Mouse (Mus musculus) hindbrain, embryonic 14.5 days (tissue): ENCODE measurements at regions not wholly inside any gene's neighbourhood (a gene's known extent, or its start where the extent isn't known, plus 50 kb on each side); places are given as distances from the start of the nearest gene placed in this dataset.

Experiments
- ATAC-seq: fragments of 200-750 bp; cut with Nextera tagmentation; 2 replicates; pipeline ENCODE4 v1.8.0; 2017; ENCODE audit warnings: moderate number of reproducible peaks, mild to moderate bottlenecking, moderate TSS enrichment, moderate library complexity; ENCODE audit not compliant: low FRiP score
- DNase-seq: peaks from one replicate; pipeline ENCODE4 v3.0.0-alpha.2; 2015; ENCODE audit warnings: low spot score
- H3K27ac ChIP-seq: fragments of 300-500 bp; sonication (generic); 2 replicates; pipeline ENCODE4 v1.5.1; 2014; ENCODE audit warnings: mild to moderate bottlenecking, moderate library complexity
- H3K27me3 ChIP-seq: fragments of 300-500 bp; sonication (generic); 2 replicates; pipeline ENCODE4 v1.6.1; 2014; ENCODE audit warnings: mild to moderate bottlenecking, low read length, mixed read lengths; ENCODE audit not compliant: control insufficient read depth, insufficient read depth
- H3K36me3 ChIP-seq: fragments of 300-500 bp; sonication (generic); replicated peaks from 2 replicates; pipeline ENCODE4 v1.6.1; 2014; ENCODE audit not compliant: control insufficient read depth, insufficient read depth
- H3K4me1 ChIP-seq: fragments of 300-500 bp; sonication (generic); replicated peaks from 2 replicates; pipeline ENCODE4 v1.6.1; 2014; ENCODE audit warnings: antibody characterized with exemption, low read length, mixed read lengths; ENCODE audit not compliant: control insufficient read depth, insufficient read depth
- H3K4me2 ChIP-seq: fragments of 300-500 bp; sonication (generic); replicated peaks from 2 replicates; pipeline ENCODE4 v1.6.1; 2014; ENCODE audit warnings: mild to moderate bottlenecking, moderate library complexity
- H3K4me3 ChIP-seq: fragments of 300-500 bp; sonication (generic); replicated peaks from 2 replicates; pipeline ENCODE4 v1.5.1; 2014; ENCODE audit warnings: mild to moderate bottlenecking, low read length
- H3K9ac ChIP-seq: fragments of 300-500 bp; sonication (generic); 2 replicates; pipeline ENCODE4 v1.6.1; 2014
- H3K9me3 ChIP-seq: fragments of 300-500 bp; sonication (generic); 2 replicates; pipeline ENCODE4 v1.6.1; 2016; ENCODE audit warnings: low read length; ENCODE audit not compliant: control insufficient read depth
- WGBS: fragments of 180-500 bp; shearing (Covaris S2); extraction: QIAGEN DNeasy Blood & Tissue Kit; methylation state at CpG from one replicate; pipeline ENCODE4 v1.1.7; 2014; 5-methylcytosine and 5-hydroxymethylcytosine counted together

DNA sequence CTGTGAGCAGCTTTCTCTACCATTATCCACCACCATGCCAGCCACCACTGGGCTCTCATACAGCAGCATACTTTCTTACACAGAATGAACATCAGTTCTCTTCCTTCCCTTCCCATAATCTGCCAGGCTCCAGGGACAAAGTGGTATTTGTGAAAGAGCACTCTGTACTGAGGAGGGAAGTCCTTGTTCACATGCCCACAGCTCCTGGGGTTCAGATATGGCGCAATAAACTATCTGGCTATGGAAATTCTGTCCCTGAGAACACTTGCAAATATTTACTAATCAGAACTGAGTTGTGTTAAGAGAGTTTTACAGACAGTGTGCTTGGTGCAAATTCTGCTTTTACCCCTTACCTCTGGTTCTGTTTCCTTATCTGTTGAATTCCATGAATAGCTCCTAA, 74.2 kb upstream of the Ralgapa2 start:
- ATAC-seq (no peak), DNase-seq (no peak)
- no peaks in the 10 kb centered on the region for H3K4me1 ChIP-seq
- no peak overlapping the region for H3K27ac ChIP-seq
- H3K36me3 ChIP-seq: no peaks in the 10 kb centered on the region
- no peak overlapping the region for H3K4me2 ChIP-seq
- 97% methylated on average over 1 of the region's 1 CpGs for WGBS
- no peak overlapping the region for H3K9ac ChIP-seq
- H3K4me3 ChIP-seq: no peak overlapping the region
- no peaks in the 10 kb centered on the region for H3K9me3 ChIP-seq
- no peaks in the 10 kb centered on the region for H3K27me3 ChIP-seq

GRCm38 (mm10) chr2:146586981-146587380, 74.8 kb upstream of the Ralgapa2 start:
- Histone ChIP-seq H3K4me1 (no peaks in the 10 kb centered on the region), H3K4me3 (no peak overlapping the region), H3K27ac (no peak overlapping the region), H3K9me3 (no peaks in the 10 kb centered on the region), H3K36me3 (no peaks in the 10 kb centered on the region), H3K4me2 (no peak overlapping the region), H3K27me3 (no peaks in the 10 kb centered on the region), H3K9ac (no peak overlapping the region)
- WGBS: 71% methylated on average over 3 of the region's 3 CpGs
- DNase-seq (no peak), ATAC-seq (no peak)

DNA sequence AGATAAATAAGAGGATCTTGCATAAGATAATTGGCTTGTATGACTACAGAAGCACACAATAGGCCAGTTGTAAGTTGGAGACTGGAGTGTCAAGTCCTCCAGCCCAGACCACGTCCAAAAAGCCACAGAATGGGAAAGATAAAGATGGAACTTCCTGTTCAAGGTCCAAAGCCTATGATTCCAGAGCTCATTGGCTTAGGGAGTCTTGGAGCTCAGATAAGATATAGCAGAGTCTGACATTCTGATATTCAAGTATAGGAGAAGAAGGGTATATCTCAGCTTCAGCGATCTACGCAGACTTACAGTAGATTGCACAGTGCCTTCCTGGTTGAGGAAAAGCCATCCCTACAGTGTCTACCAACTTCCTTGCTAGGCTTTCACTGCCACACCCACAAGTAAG, 77.7 kb upstream of the Ralgapa2 start:
- H3K27me3 ChIP-seq: no peaks in the 10 kb centered on the region
- H3K36me3 ChIP-seq: no peaks in the 10 kb centered on the region
- no peak for DNase-seq
- no peak overlapping the region for H3K27ac ChIP-seq
- no peak overlapping the region for H3K4me3 ChIP-seq
- no peak overlapping the region for H3K9ac ChIP-seq
- no peaks in the 10 kb centered on the region for H3K9me3 ChIP-seq
- H3K4me1 ChIP-seq: no peaks in the 10 kb centered on the region
- no peak for ATAC-seq
- H3K4me2 ChIP-seq: no peak overlapping the region
- 87% methylated on average over 3 of the region's 3 CpGs for WGBS

GRCm38 (mm10) chr2:146593291-146593690, 81.1 kb upstream of the Ralgapa2 start:
- Histone ChIP-seq H3K27ac (no peak overlapping the region), H3K4me3 (no peak overlapping the region), H3K9me3 (no peaks in the 10 kb centered on the region), H3K9ac (no peak overlapping the region), H3K36me3 (no peaks in the 10 kb centered on the region), H3K4me1 (no peaks in the 10 kb centered on the region), H3K4me2 (no peak overlapping the region), H3K27me3 (no peaks in the 10 kb centered on the region)
- 91% methylated on average over 2 of the region's 2 CpGs for WGBS
- ATAC-seq: no peak
- no peak for DNase-seq

DNA sequence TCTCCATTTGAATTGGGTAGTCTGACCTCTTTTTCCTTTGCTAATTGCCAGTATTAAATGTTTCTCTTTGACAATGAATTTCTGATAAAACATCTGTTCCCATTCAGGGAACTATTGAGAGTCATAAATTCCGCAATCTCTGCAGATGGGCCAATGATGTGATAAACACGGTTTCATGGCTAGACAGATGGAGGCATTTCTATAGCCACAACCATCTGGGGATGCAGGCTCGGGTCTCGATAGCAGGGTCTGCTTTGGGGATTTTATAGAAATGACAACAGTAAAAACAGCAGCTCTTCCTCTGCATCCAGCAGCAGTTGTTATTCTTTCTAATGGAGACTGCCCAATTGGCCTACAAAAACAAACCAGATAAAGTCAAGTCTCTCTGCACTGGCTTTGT, 82.1 kb upstream of the Ralgapa2 start:
- Histone ChIP-seq H3K27ac (no peak overlapping the region), H3K9ac (no peak overlapping the region), H3K4me2 (no peak overlapping the region), H3K36me3 (no peaks in the 10 kb centered on the region), H3K9me3 (no peaks in the 10 kb centered on the region), H3K4me1 (no peaks in the 10 kb centered on the region), H3K27me3 (no peaks in the 10 kb centered on the region), H3K4me3 (no peak overlapping the region)
- 45% methylated on average over 4 of the region's 4 CpGs for WGBS
- DNase-seq (no peak), ATAC-seq (no peak)

DNA sequence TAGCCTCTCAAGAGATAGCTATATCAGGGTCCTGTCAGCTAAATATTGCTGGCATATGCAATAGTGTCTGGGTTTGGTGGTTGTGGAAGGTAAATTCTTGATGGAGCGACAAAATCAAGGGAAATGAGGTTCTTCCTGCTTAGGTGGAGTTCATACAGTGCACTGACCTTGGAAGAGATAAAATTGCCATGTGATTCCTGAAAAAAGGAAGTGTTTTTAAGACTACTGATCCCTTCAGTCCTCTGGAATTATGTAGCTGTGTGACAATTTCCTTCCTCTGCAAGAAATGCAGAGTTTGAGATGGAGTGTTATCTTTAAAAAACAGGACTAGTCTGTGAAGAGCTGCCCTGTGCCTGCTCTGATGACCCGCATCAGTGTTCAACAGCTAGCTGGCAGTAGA, 83.5 kb upstream of the Ralgapa2 start:
- no peak for ATAC-seq
- no peak overlapping the region for H3K27ac ChIP-seq
- no peaks in the 10 kb centered on the region for H3K27me3 ChIP-seq
- WGBS: 91% methylated on average over 2 of the region's 2 CpGs
- no peaks in the 10 kb centered on the region for H3K9me3 ChIP-seq
- H3K4me1 ChIP-seq: no peaks in the 10 kb centered on the region
- no peak overlapping the region for H3K9ac ChIP-seq
- H3K4me3 ChIP-seq: no peak overlapping the region
- H3K4me2 ChIP-seq: no peak overlapping the region
- DNase-seq: no peak
- no peaks in the 10 kb centered on the region for H3K36me3 ChIP-seq

DNA sequence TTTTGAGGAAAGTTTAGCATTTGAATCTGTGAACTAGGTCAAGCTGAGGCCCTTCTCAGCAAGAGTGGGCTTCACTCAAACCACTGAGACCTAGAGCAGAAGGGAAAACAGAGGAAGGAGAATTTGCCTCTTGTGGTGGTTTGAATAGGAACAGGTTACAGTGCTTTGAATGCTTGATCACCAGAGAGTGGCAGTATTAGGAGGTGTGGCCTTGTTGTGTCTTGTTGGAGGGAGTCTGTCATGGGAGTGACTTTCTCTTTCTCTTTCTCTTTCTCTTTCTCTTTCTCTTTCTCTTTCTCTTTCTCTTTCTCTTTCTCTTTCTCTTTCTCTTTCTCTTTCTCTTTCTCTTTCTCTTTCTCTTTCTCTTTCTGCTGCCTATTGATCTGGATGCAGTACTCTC, 94.0 kb upstream of the Ralgapa2 start:
- no peaks in the 10 kb centered on the region for H3K36me3 ChIP-seq
- no peak overlapping the region for H3K27ac ChIP-seq
- ATAC-seq (no peak), DNase-seq (no peak)
- no peak overlapping the region for H3K4me3 ChIP-seq
- H3K9ac ChIP-seq: no peak overlapping the region
- H3K4me1 ChIP-seq: no peaks in the 10 kb centered on the region
- H3K4me2 ChIP-seq: no peak overlapping the region
- no peaks in the 10 kb centered on the region for H3K27me3 ChIP-seq
- H3K9me3 ChIP-seq: no peaks in the 10 kb centered on the region

- WGBS: 96% methylated on average over 2 of the region's 2 CpGs
- Histone ChIP-seq H3K4me3 (no peak overlapping the region), H3K9ac (no peak overlapping the region), H3K9me3 (no peaks in the 10 kb centered on the region), H3K4me1 (peaks cover 5% of the 10 kb centered on the region; the same call in 1 of the 2 replicates), H3K27ac (no peak overlapping the region), H3K4me2 (no peak overlapping the region), H3K36me3 (no peaks in the 10 kb centered on the region), H3K27me3 (0 out of 2 replicates have a peak, but pooled peaks cover 5% of the 10 kb centered on the region)
- ATAC-seq: no peak
- DNase-seq: no peak
Measured at GRCm38 (mm10) chr2:146610896-146611295, 98.8 kb upstream of the Ralgapa2 start.

DNA sequence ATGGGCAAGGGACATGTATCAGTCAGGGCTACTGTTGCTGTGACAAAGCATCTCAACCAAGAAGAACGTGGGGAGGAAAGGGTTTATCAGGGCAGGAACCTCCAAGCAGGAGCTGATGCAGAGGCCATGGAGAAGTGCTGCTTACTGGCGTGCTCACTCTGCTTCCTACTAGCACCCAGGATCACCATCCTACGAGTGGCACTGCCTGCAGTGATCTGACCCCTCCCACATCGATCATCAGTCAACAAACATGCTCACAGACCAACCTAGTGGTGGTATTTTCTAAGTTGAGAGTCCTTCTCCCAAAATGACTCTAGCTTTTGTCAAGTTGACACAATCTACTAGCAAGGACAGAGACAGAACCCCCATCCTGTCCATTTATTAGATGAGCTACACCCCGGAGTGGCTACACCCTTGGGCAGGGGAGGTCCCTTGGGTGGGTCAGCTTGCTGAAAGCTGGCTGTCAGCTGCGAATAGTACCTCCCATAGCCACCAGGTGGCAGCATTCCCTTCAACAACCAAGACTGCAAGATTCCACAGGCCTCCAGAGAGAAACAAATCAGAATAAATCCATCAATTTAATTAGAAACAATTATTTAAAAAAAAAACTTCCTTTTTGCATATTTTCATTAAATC, 99.9 kb upstream of the Ralgapa2 start:
- WGBS: 47% methylated on average over 6 of the region's 6 CpGs
- no peak overlapping the region for H3K27ac ChIP-seq
- H3K36me3 ChIP-seq: no peaks in the 10 kb centered on the region
- peak; percentile 83 for DNase-seq
- H3K27me3 ChIP-seq: 0 out of 2 replicates have a peak, but pooled peaks cover 5% of the 10 kb centered on the region
- H3K4me3 ChIP-seq: no peak overlapping the region
- ATAC-seq: peak; percentile 44
- peaks cover 5% of the 10 kb centered on the region; the same call in 1 of the 2 replicates for H3K4me1 ChIP-seq
- H3K9me3 ChIP-seq: no peaks in the 10 kb centered on the region
- no peak overlapping the region for H3K9ac ChIP-seq
- H3K4me2 ChIP-seq: peak overlapping the region; percentile 54; the same call in 1 of the 2 replicates
